Mouse (Mus musculus): ENCODE results near the gene Fam167b. TPM values are rescaled to one million over a fixed set of nuclear protein-coding genes. Genes with fewer than 3 reads are reported as not detected.

The Fam167b gene
- total RNA-seq, 1 experiment = not detected

Other genes starting within 250 kb of the Fam167b start
- 59.7 and 81.2 TPM in 2 replicates for gene Rbbp4, start 243.2 kb downstream of the Fam167b start, total RNA-seq (2012; rRNA removed)
- 41.4 and 59.9 TPM in 2 replicates for gene Zbtb8os, start 242.9 kb downstream of the Fam167b start, total RNA-seq (2012; rRNA removed)
- 25.3 and 32.5 TPM in 2 replicates for gene Zbtb8a, start 200.4 kb downstream of the Fam167b start, total RNA-seq (2012; rRNA removed)
- gene Zbtb8b, start 137.7 kb downstream of the Fam167b start, total RNA-seq (2012; rRNA removed) = 2.5 and 2.7 TPM in 2 replicates
- gene Bsdc1, start 117.0 kb downstream of the Fam167b start, total RNA-seq (2012; rRNA removed) = 28.9 and 33.3 TPM in 2 replicates
- gene Tssk3, start 87.5 kb downstream of the Fam167b start, total RNA-seq (2012; rRNA removed) = 0.16 TPM in 1 of 2 replicates, not detected in the other
- gene Fam229a, start 87.4 kb downstream of the Fam167b start, total RNA-seq (2012; rRNA removed) = not detected in 2 replicates
- 175 and 233 TPM in 2 replicates for gene Marcksl1, start 65.0 kb downstream of the Fam167b start, total RNA-seq (2012; rRNA removed)
- gene Hdac1, start 35.8 kb downstream of the Fam167b start, total RNA-seq (2012; rRNA removed) = 96.0 and 102 TPM in 2 replicates
- 19.1 and 36.6 TPM in 2 replicates for gene Lck, start 4.9 kb downstream of the Fam167b start, total RNA-seq (2012; rRNA removed)
- gene Eif3i, start 22.1 kb upstream of the Fam167b start, total RNA-seq (2012; rRNA removed) = 297 and 328 TPM in 2 replicates
- gene Tmem234, start 22.1 kb upstream of the Fam167b start, total RNA-seq (2012; rRNA removed) = 172 and 193 TPM in 2 replicates
- gene Dcdc2b, start 35.7 kb upstream of the Fam167b start, total RNA-seq (2012; rRNA removed) = 0.71 and 1.2 TPM in 2 replicates
- 7.9 and 8.7 TPM in 2 replicates for gene Iqcc, start 40.5 kb upstream of the Fam167b start, total RNA-seq (2012; rRNA removed)
- gene Ccdc28b, start 45.4 kb upstream of the Fam167b start, total RNA-seq (2012; rRNA removed) = 9.1 and 11.1 TPM in 2 replicates
- gene Txlna, start 62.5 kb upstream of the Fam167b start, total RNA-seq (2012; rRNA removed) = 61.5 and 72.9 TPM in 2 replicates
- gene Kpna6, start 94.2 kb upstream of the Fam167b start, total RNA-seq (2012; rRNA removed) = 29.4 and 39.4 TPM in 2 replicates
- gene Tmem39b, start 118.3 kb upstream of the Fam167b start, total RNA-seq (2012; rRNA removed) = 15.8 and 16.9 TPM in 2 replicates
- 39.6 and 58.2 TPM in 2 replicates for gene Khdrbs1, start 163.8 kb upstream of the Fam167b start, total RNA-seq (2012; rRNA removed)
- gene Ptp4a2, start 232.7 kb upstream of the Fam167b start, total RNA-seq (2012; rRNA removed) = 71.3 and 104 TPM in 2 replicates

Data from ES-E14 (cell line).